Mouse (Mus musculus) MEL (cell line): ENCODE results near the gene Mydgf. TPM values are rescaled to one million over a fixed set of nuclear protein-coding genes. Genes with fewer than 3 reads are reported as not detected.

ENCODE experiments used
- DNase-seq: peaks from one replicate; pipeline ENCODE4 v3.0.0; 2011; ENCODE audit warnings: low read depth, low spot score
- H3K27ac ChIP-seq: 2 replicates; pipeline ENCODE4 v1.5.1; 2012; ENCODE audit warnings: low read depth, mild to moderate bottlenecking, control low read depth, low read length, moderate library complexity; ENCODE audit not compliant: control insufficient read depth
- H3K27me3 ChIP-seq, 2 experiments: fragments of 150-350 bp in 1 of 2; sonication (generic) in 1 of 2; 2 replicates each; pipeline ENCODE4 v1.6.1; 2012; ENCODE audit warnings: low read length in 2 of 2, mild to moderate bottlenecking in 2 of 2, improper control_type of control experiment in 1 of 2, moderate library complexity in 1 of 2; ENCODE audit not compliant: insufficient read depth in 2 of 2, control insufficient read depth in 1 of 2
- H3K36me3 ChIP-seq, 2 experiments: 2 replicates each; pipeline ENCODE4 v1.6.1; 2012 to 2014; ENCODE audit warnings: low read length in 2 of 2, improper control_type of control experiment in 1 of 2, inconsistent platforms in 1 of 2, mild to moderate bottlenecking in 1 of 2; ENCODE audit not compliant: insufficient read depth in 2 of 2, control insufficient read depth in 1 of 2
- H3K4me1 ChIP-seq, 2 experiments: fragments of 150-350 bp in 1 of 2; sonication (generic) in 1 of 2; 2 replicates each; pipeline ENCODE4 v1.6.1; 2012; ENCODE audit warnings: low read length in 2 of 2, improper control_type of control experiment in 1 of 2, mild to moderate bottlenecking in 1 of 2; ENCODE audit not compliant: insufficient read depth in 2 of 2, control insufficient read depth in 1 of 2
- H3K4me3 ChIP-seq, 2 experiments: fragments of 150-350 bp in 1 of 2; sonication (generic) in 1 of 2; 2 replicates each; pipeline ENCODE4 v1.5.1; 2012; ENCODE audit warnings: low read depth in 2 of 2, low read length in 2 of 2, mild to moderate bottlenecking in 2 of 2, moderate library complexity in 2 of 2, control low read depth in 1 of 2, improper control_type of control experiment in 1 of 2; ENCODE audit not compliant: control insufficient read depth in 1 of 2, insufficient read depth in 1 of 2
- H3K79me2 ChIP-seq: 2 replicates; pipeline ENCODE4 v1.6.1; 2012; ENCODE audit warnings: mild to moderate bottlenecking, low read length, moderate library complexity; ENCODE audit not compliant: control insufficient read depth, poor library complexity, insufficient read depth
- H3K9ac ChIP-seq: 2 replicates; pipeline ENCODE4 v1.6.1; 2012; ENCODE audit warnings: low read depth, mild to moderate bottlenecking, control low read depth, low read length, moderate library complexity; ENCODE audit not compliant: control insufficient read depth, poor library complexity, severe bottlenecking
- H3K9me3 ChIP-seq: fragments of 150-350 bp; sonication (generic); replicated peaks from 2 replicates; pipeline ENCODE4 v1.6.1; 2012; ENCODE audit warnings: mild to moderate bottlenecking, low read length, improper control_type of control experiment, moderate library complexity; ENCODE audit not compliant: insufficient read depth
- CHD1 ChIP-seq: IDR thresholded peaks from 2 replicates; pipeline ENCODE4 v1.6.1; 2012; ENCODE audit warnings: low read depth, mild to moderate bottlenecking, inconsistent platforms, low read length, improper control_type of control experiment
- ELF1 ChIP-seq: IDR thresholded peaks from 2 replicates; pipeline ENCODE4 v1.6.1; 2014; ENCODE audit warnings: low read depth, mild to moderate bottlenecking, inconsistent platforms, low read length, improper control_type of control experiment, moderate library complexity
- EP300 ChIP-seq, 2 experiments: IDR thresholded peaks; 2 replicates each; pipeline ENCODE4 v1.6.1; 2011; ENCODE audit warnings: improper control_type of control experiment in 2 of 2, low read length in 2 of 2, low read depth in 1 of 2, mild to moderate bottlenecking in 1 of 2
- GATA1 ChIP-seq: IDR thresholded peaks from 2 replicates; pipeline ENCODE4 v1.6.1; 2011; ENCODE audit warnings: low read depth, low read length, improper control_type of control experiment
- KAT2A ChIP-seq: conservative IDR thresholded peaks from 2 replicates; pipeline ENCODE4 v1.6.1; 2012; ENCODE audit warnings: low read depth, low read length, improper control_type of control experiment, inconsistent platforms
- MAX ChIP-seq: IDR thresholded peaks from 2 replicates; pipeline ENCODE4 v1.6.1; 2011; ENCODE audit warnings: low read length, improper control_type of control experiment
- MXI1 ChIP-seq: IDR thresholded peaks from 2 replicates; pipeline ENCODE4 v1.6.1; 2011; ENCODE audit warnings: mild to moderate bottlenecking, low read depth, low read length, improper control_type of control experiment
- MYC ChIP-seq: IDR thresholded peaks from 2 replicates; pipeline ENCODE4 v1.6.1; 2011; ENCODE audit warnings: low read depth, mild to moderate bottlenecking, low read length, improper control_type of control experiment, moderate library complexity
- NELFE ChIP-seq: IDR thresholded peaks from 2 replicates; pipeline ENCODE4 v1.6.1; 2011; ENCODE audit warnings: low read depth, low read length, improper control_type of control experiment
- POLR2A ChIP-seq, 2 experiments: IDR thresholded peaks; 2 replicates each; pipeline ENCODE4 v1.6.1; 2011 to 2012; ENCODE audit warnings: low read length in 2 of 2, mild to moderate bottlenecking in 2 of 2, control low read depth in 1 of 2, improper control_type of control experiment in 1 of 2, low read depth in 1 of 2, moderate library complexity in 1 of 2; ENCODE audit not compliant: control insufficient read depth in 1 of 2, insufficient read depth in 1 of 2, poor library complexity in 1 of 2
- RCOR1 ChIP-seq: IDR thresholded peaks from 2 replicates; pipeline ENCODE4 v1.6.1; 2012; ENCODE audit warnings: low read depth, mild to moderate bottlenecking, inconsistent platforms, low read length, improper control_type of control experiment
- ZC3H11A ChIP-seq: IDR thresholded peaks from 2 replicates; pipeline ENCODE4 v1.6.1; 2012; ENCODE audit warnings: low read depth, mild to moderate bottlenecking, inconsistent platforms, low read length, improper control_type of control experiment
- polyA plus RNA-seq, 2 experiments: library from polyadenylated mRNA; stranded (reverse) in 1 of 2; unstranded in 1 of 2; fragments of >175 nt in 1 of 2; fragments of >200 nt in 1 of 2; gene quantifications; 2 replicates each; pipeline versions ENCODE4 v1.2.1 to v1.2.4; 2012; ENCODE audit warnings: low replicate concordance in 2 of 2, low read depth in 1 of 2; ENCODE audit not compliant: insufficient read length in 2 of 2, insufficient read depth in 1 of 2, missing spikeins in 1 of 2
- total RNA-seq: library from RNA; depleted of rRNA; stranded (reverse); fragments of 300-350 nt; gene quantifications from 2 replicates; pipeline ENCODE4 v1.2.3, GENCODE M21; 2012

The Mydgf gene
- total and polyA plus RNA-seq, 3 experiments: 117 to 137 TPM; not detected in 1

- Histone ChIP-seq H3K27me3 (no peaks in the 10 kb centered on the region), H3K4me3 (no peak overlapping the region), H3K9me3 (no peaks in the 10 kb centered on the region), H3K9ac (no peak overlapping the region), H3K79me2 (peaks cover 14% of the 10 kb centered on the region), H3K27ac (no peak overlapping the region), H3K4me1 (peaks cover 0 to 14% of the 10 kb centered on the region in 2 experiments; a peak in 2 of 4 replicates), H3K36me3 (peaks cover 0 to 5% of the 10 kb centered on the region in 2 experiments; a peak in 3 of 4 replicates)
- no peak for DNase-seq
- no peak for TF ChIP-seq ELF1
- TF ChIP-seq KAT2A: no peak
- no peak for TF ChIP-seq ZC3H11A
- TF ChIP-seq MAX: no peak
Observed at GRCm38 (mm10) chr17:56185281-56186141, 1.8 kb upstream of the Mydgf start.

- Histone ChIP-seq H3K27me3 (no peaks in the 10 kb centered on the region), H3K9ac (peak overlapping the region; percentile 93), H3K79me2 (peaks cover 14% of the 10 kb centered on the region), H3K4me3 (peak overlapping the region; percentile 68 to 92), H3K9me3 (no peaks in the 10 kb centered on the region), H3K27ac (peak overlapping the region; percentile 53), H3K4me1 (peaks cover 0 to 14% of the 10 kb centered on the region in 2 experiments; a peak in 2 of 4 replicates), H3K36me3 (peaks cover 0 to 5% of the 10 kb centered on the region in 2 experiments; a peak in 3 of 4 replicates)
- TF ChIP-seq RCOR1: no peak
- TF ChIP-seq ELF1: no peak
- no peak for TF ChIP-seq EP300 (IDR thresholded peaks at IDR 0.05; ENCODE audit: low read depth in 1 of 2, low read length in 2 of 2)
- TF ChIP-seq GATA1: no peak
- TF ChIP-seq MYC: peak; percentile 88
- peak; percentile 64 for TF ChIP-seq MAX
- TF ChIP-seq MXI1: peak; percentile 90
- TF ChIP-seq POLR2A (IDR thresholded peaks at IDR 0.05; ENCODE audit: control insufficient read depth in 1 of 2, insufficient read depth in 1 of 2, low read depth in 1 of 2, low read length in 2 of 2, poor library complexity in 1 of 2): peak in 1 of 2 experiments; percentile 63; a peak in 2 of 4 replicates
- TF ChIP-seq NELFE: peak; percentile 38
- 0 out of 2 replicates have a peak, but pooled peaks have one; percentile 12 for TF ChIP-seq CHD1
- peak; percentile 67 for DNase-seq
Observed at GRCm38 (mm10) chr17:56182975-56183657, 604 bp downstream of the Mydgf start.
